Mouse (Mus musculus): ENCODE data around the gene Asic4.

The Asic4 gene

GRCm38 (mm10) chr1:75450314-75451005, at the start of gene Asic4:
Asic4 (plus strand) TSS chr1:75450436.
- DNase-seq = no peak

DNA sequence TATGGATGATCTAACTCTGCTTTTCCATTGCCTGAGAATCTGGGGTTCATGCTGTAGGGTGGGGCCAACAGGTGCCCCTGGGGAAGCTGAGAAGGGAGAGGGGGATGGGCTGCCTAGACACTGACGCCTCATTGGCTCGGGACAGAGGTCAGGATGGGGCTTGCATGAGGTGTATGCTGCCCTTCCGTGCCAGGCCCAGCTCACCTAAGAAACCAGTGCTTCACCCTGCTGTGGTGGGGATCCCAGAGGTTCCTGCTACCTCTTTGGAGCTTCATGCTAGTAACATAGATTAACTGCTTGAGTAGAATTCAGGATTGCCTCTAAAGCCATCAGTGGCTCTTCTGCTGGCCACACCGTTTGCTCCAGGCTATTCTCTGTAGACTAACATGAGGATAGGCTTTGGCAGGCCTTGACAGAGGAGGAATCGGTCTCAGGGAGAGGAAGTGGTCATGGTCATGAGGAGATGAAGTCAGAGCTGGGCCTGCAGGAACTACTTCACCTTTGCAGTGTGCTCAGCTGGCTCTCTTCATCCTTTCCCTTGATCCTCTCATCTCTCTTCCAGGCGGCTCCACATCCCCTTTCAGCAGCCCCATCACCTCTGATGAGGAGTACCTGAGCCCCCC, 49.6 kb upstream of the Asic4 start:
- DNase-seq = no peak

GRCm38 (mm10) chr1:75405547-75405946, 44.7 kb upstream of the Asic4 start:
- DNase-seq = no peak

DNA sequence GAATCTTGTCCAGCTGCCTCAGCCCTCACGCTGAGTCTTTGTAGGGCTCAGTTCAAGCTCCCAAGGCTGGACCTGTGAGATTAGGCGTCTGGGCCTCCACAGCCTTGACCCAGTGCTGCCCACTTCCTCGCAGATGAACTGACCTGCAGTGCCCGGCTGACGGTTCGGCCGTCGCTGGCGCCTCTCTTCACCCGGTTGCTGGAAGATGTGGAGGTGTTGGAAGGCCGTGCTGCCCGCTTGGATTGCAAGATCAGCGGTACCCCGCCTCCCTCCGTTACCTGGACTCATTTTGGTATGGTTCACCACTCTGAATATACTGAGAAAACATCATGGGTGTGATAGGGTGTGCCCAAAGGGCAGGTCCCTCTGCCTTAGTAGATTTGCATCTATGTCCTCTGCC, 44.1 kb upstream of the Asic4 start:
- DNase-seq = no peak

DNA sequence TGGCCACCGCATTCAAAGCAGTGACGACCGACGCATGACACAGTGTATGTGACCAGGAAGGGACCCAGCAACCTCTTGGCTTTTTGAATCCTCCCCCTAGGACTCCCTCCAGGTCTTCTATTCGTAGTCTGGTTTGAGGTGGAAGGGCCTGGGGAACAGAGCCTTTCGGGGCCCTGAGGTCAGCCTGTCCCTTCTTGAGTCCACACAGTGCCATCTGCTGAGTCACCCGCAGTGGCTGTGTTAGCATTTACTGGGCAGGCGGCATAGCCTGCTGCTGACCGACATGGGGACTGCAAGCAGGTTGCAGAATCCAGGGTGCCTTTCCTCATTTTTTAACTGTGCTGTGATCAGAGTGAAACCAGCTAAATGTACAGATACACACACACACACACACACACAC, 43.2 kb upstream of the Asic4 start:
- peak in 1 of 2 experiments; percentile 54 for DNase-seq

DNA sequence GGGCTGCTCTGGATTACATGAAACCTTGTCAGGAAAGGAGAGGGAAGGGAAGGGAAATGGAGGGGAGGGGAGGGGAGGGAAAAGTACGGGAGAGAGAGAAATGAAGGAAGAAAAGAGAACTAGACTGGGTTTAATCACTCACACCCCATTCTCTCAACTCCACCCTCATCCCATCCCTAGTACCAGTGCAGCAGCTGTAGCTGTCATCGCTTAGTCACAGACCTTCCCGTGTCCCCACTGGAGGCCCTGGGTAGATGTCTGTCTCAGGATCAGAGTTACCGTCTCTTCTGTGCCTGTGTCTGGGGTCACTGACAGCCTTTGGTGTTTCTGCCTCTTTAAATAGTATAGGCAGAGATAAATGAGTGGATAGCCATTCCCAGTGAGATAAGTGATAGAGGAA, 42.0 kb upstream of the Asic4 start:
- DNase-seq = no peak

GRCm38 (mm10) chr1:75409950-75410349, 40.3 kb upstream of the Asic4 start:
- DNase-seq = no peak

DNA sequence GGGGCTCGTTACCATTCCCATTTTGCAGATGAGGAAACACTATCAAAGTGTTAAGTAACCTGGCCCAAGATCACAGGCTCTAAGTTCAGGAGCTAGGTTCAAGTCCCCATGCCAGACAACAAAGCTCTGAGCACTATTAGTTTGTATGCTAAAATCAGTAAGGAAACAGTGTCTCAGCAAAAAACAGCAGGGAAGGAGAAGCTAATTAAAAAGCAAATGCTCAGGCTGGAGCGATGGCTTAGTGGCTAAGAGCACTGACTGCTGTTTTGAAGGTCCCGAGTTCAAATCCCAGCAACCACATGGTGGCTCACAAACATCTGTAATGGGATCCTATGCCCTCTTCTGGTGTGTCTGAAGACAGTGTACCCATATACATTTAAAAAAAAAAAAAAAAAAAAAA, 38.0 kb upstream of the Asic4 start:
- no peak for DNase-seq

- DNase-seq = peak; percentile 87 to 89
Observed at GRCm38 (mm10) chr1:75413749-75414148, 36.5 kb upstream of the Asic4 start.

DNA sequence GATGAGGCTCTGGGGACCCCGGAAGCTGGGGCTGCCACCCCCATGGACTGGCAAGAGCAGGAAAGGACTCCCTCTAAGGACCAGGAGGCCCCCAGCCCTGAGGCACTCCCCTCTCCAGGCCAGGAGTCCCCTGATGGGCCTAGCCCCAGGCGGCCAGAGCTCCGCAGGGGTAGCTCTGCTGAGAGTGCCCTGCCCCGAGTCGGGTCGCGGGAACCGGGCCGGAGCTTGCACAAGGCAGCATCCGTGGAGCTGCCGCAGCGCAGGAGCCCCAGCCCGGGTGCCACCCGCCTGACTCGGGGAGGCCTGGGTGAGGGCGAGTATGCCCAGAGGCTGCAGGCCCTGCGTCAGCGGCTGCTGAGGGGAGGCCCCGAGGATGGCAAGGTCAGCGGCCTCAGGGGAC, 28.4 kb upstream of the Asic4 start:
- no peak for DNase-seq

- peak in 1 of 2 experiments; percentile 50 for DNase-seq
Observed at GRCm38 (mm10) chr1:75422216-75422822, 27.9 kb upstream of the Asic4 start.

DNA sequence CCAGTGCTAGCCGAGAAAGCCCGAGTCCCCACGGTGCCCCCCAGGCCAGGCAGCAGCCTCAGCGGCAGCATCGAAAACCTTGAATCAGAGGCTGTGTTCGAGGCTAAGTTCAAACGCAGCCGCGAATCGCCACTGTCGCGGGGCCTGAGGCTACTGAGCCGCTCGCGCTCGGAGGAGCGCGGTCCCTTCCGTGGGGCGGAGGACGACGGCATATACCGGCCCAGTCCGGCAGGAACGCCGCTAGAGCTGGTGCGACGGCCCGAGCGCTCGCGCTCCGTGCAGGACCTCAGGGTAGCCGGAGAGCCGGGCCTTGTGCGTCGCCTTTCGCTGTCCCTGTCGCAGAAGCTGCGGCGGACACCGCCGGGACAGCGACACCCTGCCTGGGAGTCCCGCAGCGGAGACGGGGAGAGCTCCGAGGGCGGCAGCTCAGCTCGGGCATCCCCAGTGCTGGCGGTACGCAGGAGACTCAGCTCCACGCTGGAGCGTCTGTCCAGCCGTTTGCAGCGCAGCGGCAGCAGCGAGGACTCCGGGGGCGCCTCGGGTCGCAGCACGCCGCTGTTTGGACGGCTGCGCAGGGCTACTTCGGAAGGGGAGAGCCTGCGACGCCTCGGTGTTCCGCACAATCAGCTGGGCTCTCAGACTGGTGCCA, 27.3 kb upstream of the Asic4 start:
- peak in 1 of 2 experiments; percentile 66 for DNase-seq

DNA sequence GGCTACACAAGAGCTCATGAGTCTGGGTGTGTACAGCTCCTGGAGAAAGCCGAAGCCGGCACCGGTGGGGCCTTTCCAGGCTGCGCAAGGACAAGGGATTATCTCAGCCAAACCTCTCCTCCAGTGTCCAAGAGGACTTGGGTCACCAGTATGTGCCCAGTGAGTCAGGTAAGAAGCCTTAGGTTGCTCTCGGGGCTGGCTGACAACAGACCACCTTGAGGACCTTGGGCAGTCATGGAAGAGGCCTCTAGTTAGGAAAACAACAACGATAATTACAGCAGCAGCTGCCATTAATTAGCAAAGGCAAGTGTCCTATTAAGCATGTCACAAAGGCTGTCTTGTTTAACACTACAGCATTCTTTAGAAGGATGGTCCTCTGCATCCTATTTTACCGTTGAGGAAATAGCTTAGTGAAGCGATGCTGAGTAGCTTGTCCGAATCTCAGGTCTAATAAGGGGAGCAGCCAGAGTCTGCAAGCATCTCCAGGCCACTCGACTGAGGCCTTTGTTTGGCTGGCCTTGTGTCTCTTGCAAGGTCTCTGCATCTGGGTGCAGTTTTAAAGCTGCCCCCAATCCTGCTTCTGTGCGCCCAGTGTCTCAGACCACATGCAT, 26.4 kb upstream of the Asic4 start:
- no peak for DNase-seq

DNA sequence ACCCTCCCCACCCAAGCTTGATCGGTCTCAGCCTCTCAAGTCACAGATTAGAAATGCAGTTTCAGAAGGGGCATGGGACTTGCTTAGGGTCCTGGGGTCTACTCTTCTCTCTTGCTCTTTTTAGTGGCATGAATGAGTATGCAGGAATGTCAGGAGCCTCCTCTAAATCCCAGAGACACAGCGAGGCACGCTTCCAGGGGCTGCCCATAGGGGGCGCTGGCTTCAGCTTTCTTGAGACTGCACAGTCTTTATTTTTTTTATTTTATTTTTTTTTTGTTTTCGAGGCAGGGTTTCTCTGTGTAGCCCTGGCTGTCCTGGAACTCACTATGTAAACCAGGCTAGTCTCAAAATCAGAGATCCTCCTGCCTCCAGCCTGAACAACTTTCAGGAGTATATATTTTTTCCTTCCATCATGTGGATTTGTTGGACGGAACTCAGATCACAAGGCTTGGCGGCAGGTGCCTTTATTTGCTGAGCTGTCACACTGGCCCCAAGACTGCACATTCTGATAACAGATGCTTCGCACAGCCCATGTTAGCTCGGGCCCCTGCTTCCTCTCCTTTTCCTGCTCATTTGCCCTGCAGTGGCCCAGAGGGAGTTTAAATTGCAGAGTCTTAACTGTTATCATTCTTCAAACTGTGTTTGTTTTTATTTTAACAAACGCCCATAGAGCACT, 24.3 kb upstream of the Asic4 start:
- peak; percentile 74 to 79 for DNase-seq

GRCm38 (mm10) chr1:75435475-75436328, 14.5 kb upstream of the Asic4 start, which contains the start of gene Gmppa:
Gmppa (plus strand) TSS chr1:75435930.
- peak; percentile 80 to 91 for DNase-seq

DNA sequence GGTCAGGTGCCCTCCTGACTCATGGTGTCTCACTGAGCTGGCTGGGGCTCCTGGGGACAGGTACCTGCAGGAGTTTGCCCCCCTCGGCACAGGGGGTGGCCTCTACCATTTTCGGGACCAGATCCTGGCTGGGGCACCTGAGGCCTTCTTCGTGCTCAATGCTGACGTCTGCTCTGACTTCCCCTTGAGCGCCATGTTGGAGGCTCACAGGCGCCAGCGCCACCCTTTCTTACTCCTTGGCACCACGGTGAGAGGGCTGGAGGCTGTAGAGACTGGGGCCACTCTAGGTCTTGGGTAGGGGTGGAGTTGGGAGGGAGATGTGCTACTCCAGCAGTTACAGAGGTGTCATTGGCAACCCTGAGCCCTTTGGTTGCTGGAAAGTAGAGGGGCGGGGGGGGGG, 11.5 kb upstream of the Asic4 start:
- no peak for DNase-seq

DNA sequence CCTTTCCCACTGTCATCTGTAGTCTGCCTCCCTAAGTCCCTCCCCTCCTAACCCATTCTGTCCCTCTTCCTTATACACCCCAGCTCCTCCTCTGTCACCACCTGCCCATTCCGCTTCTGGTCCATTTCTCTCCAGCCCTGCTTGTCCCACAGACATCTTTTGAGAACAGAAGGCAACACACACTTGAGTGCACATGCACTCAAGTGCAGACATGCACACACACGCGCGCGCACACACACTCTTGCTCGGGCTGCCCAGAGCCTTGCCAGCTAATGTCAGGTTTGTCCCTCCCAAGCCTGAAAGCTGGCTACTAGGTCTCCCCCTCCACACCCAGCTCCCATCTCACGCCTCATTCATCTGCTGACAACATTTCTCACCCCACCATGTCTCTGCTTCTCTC, 9.6 kb upstream of the Asic4 start:
- DNase-seq = peak; percentile 56 to 61

DNA sequence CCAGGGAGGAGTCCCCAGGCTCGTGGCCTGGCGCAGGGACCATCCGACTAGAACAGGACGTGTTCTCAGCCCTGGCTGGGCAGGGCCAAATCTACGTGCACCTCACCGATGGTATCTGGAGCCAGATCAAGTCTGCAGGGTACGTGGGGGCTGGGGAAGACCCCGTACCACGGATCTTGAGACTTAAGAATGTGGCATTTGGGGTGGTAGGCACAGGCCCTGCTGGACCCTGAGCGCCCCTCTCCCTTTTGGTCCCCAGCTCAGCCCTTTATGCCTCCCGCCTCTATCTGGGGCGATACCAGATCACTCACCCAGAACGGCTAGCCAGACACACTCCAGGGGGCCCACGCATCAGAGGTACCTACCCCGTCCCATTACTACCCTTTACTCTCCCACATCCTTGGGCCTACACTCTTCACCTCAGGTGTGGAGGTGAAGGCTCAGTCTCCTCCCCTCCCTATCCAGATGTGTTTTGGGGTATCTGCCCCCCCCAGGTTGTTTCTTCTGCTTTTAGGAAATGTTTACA, 8.7 kb upstream of the Asic4 start:
- DNase-seq = peak in 1 of 2 experiments; percentile 49

GRCm38 (mm10) chr1:75442171-75442570, 8.1 kb upstream of the Asic4 start:
- DNase-seq = peak; percentile 67 to 71

DNA sequence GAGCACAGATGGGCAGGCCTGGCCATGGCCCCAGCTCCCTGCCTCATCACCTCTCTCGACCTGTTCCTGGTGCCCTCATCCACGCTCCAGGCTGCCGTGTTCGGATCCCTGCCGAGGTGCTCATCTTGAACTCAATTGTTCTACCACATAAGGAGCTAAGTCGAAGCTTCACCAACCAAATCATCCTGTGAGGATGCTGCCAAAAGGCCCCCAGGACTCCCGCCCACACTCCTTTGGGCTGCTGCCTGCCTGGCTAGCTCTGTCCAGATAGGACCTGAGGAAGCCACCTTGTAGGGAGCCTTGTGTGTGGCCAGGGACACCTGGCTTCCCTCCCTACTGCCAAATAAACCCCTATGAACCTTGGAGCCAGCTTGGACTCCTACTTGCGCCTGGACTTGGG, 7.4 kb upstream of the Asic4 start:
- peak; percentile 88 to 91 for DNase-seq
